Comparison of ENCODE assay signal across 8 mouse cellular contexts in genomic region chr6:86527766-86528450, GRCm38 (mm10). TPM values are rescaled to one million over a fixed set of nuclear protein-coding genes. Genes with fewer than 3 reads are reported as not detected.
DNase-seq lines count a peak whose midpoint lies in the region; ATAC-seq and TF ChIP-seq lines count a peak whose summit lies in the region.

No protein-coding gene starts in this region.

- TF ChIP-seq POLR2A in MEL (IDR thresholded peaks at IDR 0.05; ENCODE audit: control insufficient read depth in 1 of 2, insufficient read depth in 1 of 2, low read depth in 1 of 2, low read length in 2 of 2, poor library complexity in 1 of 2): no peak

- peak overlapping the region; percentile 93 for H3K4me2 ChIP-seq in hindbrain, embryonic 13.5 days
- peak overlapping the region; percentile 68 for H3K4me2 ChIP-seq in midbrain, embryonic 16.5 days (ENCODE audit: low read length)

- peaks cover 19% of the 10 kb centered on the region for H3K4me1 ChIP-seq in heart, embryonic 10.5 days
- peaks cover 9 to 10% of the 10 kb centered on the region in 2 experiments; a peak in 3 of 4 replicates for H3K4me1 ChIP-seq in MEL (ENCODE audit: control insufficient read depth in 1 of 2, insufficient read depth in 2 of 2, low read length in 2 of 2)
- H3K4me1 ChIP-seq in hindbrain, embryonic 13.5 days (replicated peaks): peaks cover 23% of the 10 kb centered on the region
- H3K4me1 ChIP-seq in midbrain, embryonic 16.5 days (ENCODE audit: control insufficient read depth, insufficient read depth, low read length): peaks cover 20% of the 10 kb centered on the region

- peak overlapping the region; percentile 88 for H3K4me3 ChIP-seq in heart, embryonic 10.5 days
- peak overlapping the region; percentile 49 to 92 for H3K4me3 ChIP-seq in MEL (ENCODE audit: control insufficient read depth in 1 of 2, insufficient read depth in 1 of 2, low read depth in 2 of 2, low read length in 2 of 2)
- peak overlapping the region; percentile 98 for H3K4me3 ChIP-seq in hindbrain, embryonic 13.5 days
- peak overlapping the region; percentile 92; the same call in 1 of the 2 replicates for H3K4me3 ChIP-seq in midbrain, embryonic 16.5 days (ENCODE audit: low read depth, low read length)

- no peak for ATAC-seq in hindbrain, embryonic 13.5 days (ENCODE audit: low FRiP score)
- no peak for ATAC-seq in midbrain, embryonic 16.5 days

- H3K27ac ChIP-seq in heart, embryonic 10.5 days: peak overlapping the region; percentile 99
- H3K27ac ChIP-seq in MEL (ENCODE audit: control insufficient read depth, low read depth, low read length): peak overlapping the region; percentile 99
- peak overlapping the region; percentile 100 for H3K27ac ChIP-seq in hindbrain, embryonic 13.5 days
- H3K27ac ChIP-seq in midbrain, embryonic 16.5 days (ENCODE audit: low read length): peak overlapping the region; percentile 100

- no peaks in the 10 kb centered on the region for H3K9me3 ChIP-seq in heart, embryonic 10.5 days
- H3K9me3 ChIP-seq in MEL (replicated peaks; ENCODE audit: insufficient read depth, low read length): no peaks in the 10 kb centered on the region
- no peaks in the 10 kb centered on the region for H3K9me3 ChIP-seq in hindbrain, embryonic 13.5 days
- no peaks in the 10 kb centered on the region for H3K9me3 ChIP-seq in midbrain, embryonic 16.5 days (replicated peaks; ENCODE audit: control insufficient read depth, low read length, poor library complexity, severe bottlenecking)

- TF ChIP-seq CTCF in MEL (IDR thresholded peaks at IDR 0.05 in 2 of 3, conservative IDR thresholded peaks at IDR 0.05 in 1 of 3; ENCODE audit: control insufficient read depth in 1 of 3, insufficient read depth in 1 of 3, low read depth in 2 of 3, low read length in 3 of 3, poor library complexity in 1 of 3, severe bottlenecking in 1 of 3): no peak

- 0 out of 4 replicates have a peak, but pooled peaks of 1 of the 2 experiments have one; percentile 20 for TF ChIP-seq EP300 in MEL (IDR thresholded peaks at IDR 0.05; ENCODE audit: low read depth in 1 of 2, low read length in 2 of 2)

- peaks cover 40% of the 10 kb centered on the region for H3K36me3 ChIP-seq in heart, embryonic 10.5 days
- H3K36me3 ChIP-seq in MEL (ENCODE audit: control insufficient read depth in 1 of 2, insufficient read depth in 2 of 2, low read length in 2 of 2): peaks cover 10 to 25% of the 10 kb centered on the region in 2 experiments
- peaks cover 17% of the 10 kb centered on the region for H3K36me3 ChIP-seq in hindbrain, embryonic 13.5 days
- peaks cover 4% of the 10 kb centered on the region for H3K36me3 ChIP-seq in midbrain, embryonic 16.5 days (ENCODE audit: control insufficient read depth, insufficient read depth, low read length)

- H3K9ac ChIP-seq in MEL (ENCODE audit: control insufficient read depth, low read depth, low read length, poor library complexity, severe bottlenecking): peak overlapping the region; percentile 100
- peak overlapping the region; percentile 100; the same call in 1 of the 2 replicates for H3K9ac ChIP-seq in hindbrain, embryonic 13.5 days
- H3K9ac ChIP-seq in midbrain, embryonic 16.5 days (ENCODE audit: low read depth, low read length): peak overlapping the region; percentile 97

- TF ChIP-seq RAD21 in MEL (IDR thresholded peaks at IDR 0.05; ENCODE audit: low read depth, low read length): no peak

- DNase-seq in heart, embryonic 10.5 days (ENCODE audit: low spot score): no peak
- DNase-seq in heart, postnatal 4 days: no peak
- peak; percentile 51 for DNase-seq in MEL (ENCODE audit: low read depth, low spot score)
- DNase-seq in Muller cell, postnatal 12 days (ENCODE audit: inconsistent ontology term): no peak
- DNase-seq in B cell, adult 2 months: no peak
- no peak for DNase-seq in embryo, embryonic 9.5 days (ENCODE audit: extremely low spot score)

- WGBS in heart, embryonic 10.5 days: 83% methylated on average over 1 of the region's 4 CpGs
- WGBS in hindbrain, embryonic 13.5 days: 84% methylated on average over 2 of the region's 4 CpGs
- 86% methylated on average over 2 of the region's 4 CpGs for WGBS in midbrain, embryonic 16.5 days

- peaks cover 40% of the 10 kb centered on the region for H3K79me2 ChIP-seq in MEL (ENCODE audit: control insufficient read depth, insufficient read depth, low read length, poor library complexity)

- H3K27me3 ChIP-seq in heart, embryonic 10.5 days (ENCODE audit: insufficient read depth, poor library complexity, severe bottlenecking): no peaks in the 10 kb centered on the region
- H3K27me3 ChIP-seq in MEL (ENCODE audit: control insufficient read depth in 1 of 2, insufficient read depth in 2 of 2, low read length in 2 of 2): no peaks in the 10 kb centered on the region
- no peaks in the 10 kb centered on the region for H3K27me3 ChIP-seq in hindbrain, embryonic 13.5 days
- H3K27me3 ChIP-seq in midbrain, embryonic 16.5 days (ENCODE audit: control insufficient read depth, insufficient read depth, low read depth, low read length): no peaks in the 10 kb centered on the region

TF ChIP-seq in MEL, 35 proteins besides CTCF, POLR2A, EP300 and RAD21:
- TF ChIP-seq MAFK (IDR thresholded peaks at IDR 0.05; ENCODE audit: borderline replicate concordance, low read depth, low read length) (0 out of 2 replicates have a peak, but pooled peaks have one; percentile 25), ZNF384 (IDR thresholded peaks at IDR 0.05; ENCODE audit: low read depth, low read length) (peak; percentile 86), GATA1 (IDR thresholded peaks at IDR 0.05; ENCODE audit: low read depth, low read length) (peak; percentile 57), USF1 (IDR thresholded peaks at IDR 0.05; ENCODE audit: low read depth, low read length) (no peak), NELFE (IDR thresholded peaks at IDR 0.05; ENCODE audit: low read depth, low read length) (no peak), ELF1 (IDR thresholded peaks at IDR 0.05; ENCODE audit: low read depth, low read length) (no peak), ZKSCAN1 (IDR thresholded peaks at IDR 0.05; ENCODE audit: low read depth, low read length) (0 out of 2 replicates have a peak, but pooled peaks have one; percentile 5), NRF1 (IDR thresholded peaks at IDR 0.05; ENCODE audit: insufficient read depth, low read depth, low read length, poor library complexity, severe bottlenecking) (no peak)

RNA-seq across cellular contexts. Expression of gene Pcbp1, which starts 1.8 kb away (rescaled TPM):
- polyA plus RNA-seq in heart, embryonic 10.5 days (2016; fragmentation: Nextera tagmentation; extraction: Ambion mirVana): 411 and 428 TPM in 2 replicates
- 100 to 1,000 TPM; 227 to 230 TPM for total RNA-seq in heart, postnatal 4 days (2021)
- 74.2 and 83.5 TPM in 2 replicates for total RNA-seq in MEL (2012; rRNA removed)
- polyA plus RNA-seq in MEL (2012; ENCODE audit: insufficient read depth in 1 of 2, insufficient read length in 2 of 2, low read depth in 1 of 2, low replicate concordance in 2 of 2, missing spikeins in 1 of 2): 100 to 1,000 TPM in 1 of 2 experiments, not detected in 1; 385 TPM
- 268 and 333 TPM in 2 replicates for polyA plus RNA-seq in hindbrain, embryonic 13.5 days (2015; fragmentation: Nextera tagmentation; extraction: Ambion mirVana)
- polyA plus RNA-seq in midbrain, embryonic 16.5 days (2015; fragmentation: Nextera tagmentation; extraction: Ambion mirVana): 190 and 269 TPM in 2 replicates
